Mouse (Mus musculus): Measurements from ENCODE around the gene Asic3.

DNA sequence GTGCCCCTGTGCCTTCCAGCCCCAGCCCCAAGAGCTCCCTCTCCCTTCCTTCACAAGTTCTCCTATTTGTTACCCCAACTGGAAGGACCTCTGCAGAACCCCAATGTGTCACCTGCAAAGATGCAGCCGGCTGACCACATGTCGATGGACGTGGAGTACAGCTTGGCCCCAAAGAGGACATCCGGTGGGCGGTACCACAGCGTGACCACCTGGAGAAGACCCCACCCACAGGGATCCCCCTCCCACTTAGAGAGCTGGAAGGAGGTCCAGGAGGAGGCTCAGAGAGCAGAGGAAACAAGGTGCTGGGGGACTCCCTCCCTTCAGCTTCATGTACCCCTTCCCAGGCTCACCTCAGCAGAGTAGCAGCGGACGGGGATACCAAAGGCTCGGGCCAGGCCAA, 7.2 kb downstream of the Asic3 start:
- no peak for TF ChIP-seq CTCF (IDR thresholded peaks at IDR 0.05; ENCODE audit: insufficient read depth, low read depth, low read length)
- TF ChIP-seq POLR2A (IDR thresholded peaks at IDR 0.05; ENCODE audit: insufficient read depth, low read depth, low read length), result no peak

Data from olfactory bulb, adult 2 months (tissue).